Mouse (Mus musculus): ENCODE results near the gene Tsen54.
A peak's percentile ranks its signal among the peaks of the same experiment; 100 is the strongest.
"Not testable (repeated sequence)": the region's sequence is repeated elsewhere in the genome, so short reads cannot be mapped to it uniquely, and the experiment has no call there.

Tsen54 gene

GRCm38 (mm10) chr11:115830550-115831325, 16.2 kb downstream of the Tsen54 start:
- DNase-seq (ENCODE audit: low spot score), result no peak

- no peak for DNase-seq (ENCODE audit: low spot score)
Measured at GRCm38 (mm10) chr11:115831518-115831917, 17.0 kb downstream of the Tsen54 start.

DNA sequence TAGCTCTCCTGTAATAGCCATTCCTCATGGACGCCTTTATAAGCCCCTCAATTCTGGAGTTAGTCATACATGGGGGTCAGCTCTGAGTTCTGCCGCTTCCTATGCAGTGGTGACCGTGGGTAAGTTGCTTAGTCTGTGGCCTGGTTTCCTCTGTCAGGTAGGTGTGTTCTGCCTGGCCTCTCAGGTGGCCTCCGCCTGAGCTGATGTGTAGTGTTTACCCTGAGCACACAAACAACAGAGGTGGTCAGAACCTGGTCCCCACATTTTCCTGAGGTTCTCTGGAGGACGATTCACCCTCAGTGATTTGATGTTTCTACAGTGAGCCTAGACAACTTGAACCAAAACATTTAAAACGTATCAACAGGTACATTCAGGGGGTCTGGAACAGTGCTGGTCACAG, 17.5 kb downstream of the Tsen54 start:
- no peak for DNase-seq (ENCODE audit: low spot score)

- peak; percentile 18 for DNase-seq (ENCODE audit: low spot score)
Measured at GRCm38 (mm10) chr11:115832523-115832922, 18.0 kb downstream of the Tsen54 start.

GRCm38 (mm10) chr11:115833021-115833513, 18.5 kb downstream of the Tsen54 start:
- peak; percentile 35 for DNase-seq (ENCODE audit: low spot score)

DNA sequence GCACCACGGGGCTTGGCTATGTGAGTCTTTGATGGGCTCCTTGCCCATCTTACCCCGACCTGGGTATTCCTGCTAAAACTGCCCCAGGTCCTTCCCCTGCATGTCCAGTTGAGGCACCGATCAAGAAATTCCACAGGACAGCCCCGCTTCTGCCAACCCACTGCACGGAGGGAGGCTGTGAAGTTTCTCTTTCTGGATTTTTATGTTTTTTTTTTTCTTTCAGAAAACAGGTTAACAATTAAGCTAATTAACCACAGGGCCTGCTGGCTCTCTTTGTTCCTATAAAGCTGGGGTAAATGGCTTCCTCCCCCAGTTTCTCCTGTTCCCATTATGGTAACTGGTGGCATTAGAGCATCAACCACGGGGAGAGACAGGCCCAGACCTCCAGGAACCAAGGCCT, 19.5 kb downstream of the Tsen54 start:
- DNase-seq (ENCODE audit: low spot score), result no peak

GRCm38 (mm10) chr11:115836656-115837395, 22.3 kb downstream of the Tsen54 start:
- no peak for DNase-seq (ENCODE audit: low spot score)

DNA sequence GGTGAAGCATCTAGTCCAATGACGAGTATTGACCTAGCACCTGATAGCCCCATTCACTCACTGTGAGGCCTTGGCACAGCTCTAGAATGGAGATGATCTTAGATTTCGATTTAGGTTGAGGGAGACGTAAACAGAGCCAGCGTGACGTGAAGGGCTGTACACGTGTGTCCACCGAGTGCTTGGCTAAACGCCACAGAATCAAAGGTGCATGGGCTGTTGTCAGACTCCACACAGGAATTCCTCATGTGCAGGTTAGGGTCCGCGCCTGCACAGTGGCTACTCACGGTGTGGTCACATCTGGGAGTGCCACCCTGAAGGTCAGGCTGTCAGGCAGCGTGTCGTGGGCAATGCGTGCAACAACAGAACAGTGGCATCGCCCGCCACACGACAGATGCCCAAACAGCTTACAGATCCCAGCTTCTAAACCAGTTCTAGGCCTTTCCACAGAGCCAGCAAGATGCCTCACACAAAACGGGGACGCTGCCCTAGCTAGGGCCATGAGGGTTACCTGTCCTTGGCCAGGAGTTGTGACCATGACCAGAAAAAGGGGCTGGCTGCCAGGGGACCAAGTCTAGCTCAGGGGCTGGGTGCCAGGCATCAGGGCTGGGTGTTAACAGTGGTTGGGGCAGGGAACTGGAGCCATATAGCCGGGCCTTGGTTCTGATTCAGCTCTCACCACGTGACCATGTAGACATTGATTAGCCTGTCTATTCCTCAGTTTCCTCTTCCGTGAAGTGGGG, 23.3 kb downstream of the Tsen54 start:
- DNase-seq (ENCODE audit: low spot score), result no peak

GRCm38 (mm10) chr11:115838895-115839311, 24.4 kb downstream of the Tsen54 start:
- no peak for DNase-seq (ENCODE audit: low spot score)

DNA sequence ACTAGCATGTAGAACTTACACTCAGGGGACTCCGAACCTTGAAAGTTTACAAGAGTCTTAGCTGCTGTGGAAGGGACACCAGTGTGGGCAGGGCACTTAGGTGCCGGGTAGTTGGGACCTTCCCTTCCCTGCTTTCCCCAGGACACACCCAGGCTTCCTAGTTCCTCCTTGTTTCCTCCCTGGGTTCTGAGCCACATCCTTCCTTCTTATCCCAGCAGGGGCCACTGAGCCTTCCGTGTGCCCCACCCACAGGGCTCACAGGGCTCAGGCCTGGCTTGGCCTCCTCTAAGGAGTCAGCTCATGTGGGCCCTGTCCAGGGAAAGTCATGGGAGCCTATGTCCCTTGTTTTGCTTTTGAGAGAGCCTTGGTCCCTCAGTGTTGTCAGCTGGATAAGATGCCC, 25.2 kb downstream of the Tsen54 start:
- DNase-seq (ENCODE audit: low spot score), result no peak

GRCm38 (mm10) chr11:115841044-115841443, 26.5 kb downstream of the Tsen54 start:
- no peak for DNase-seq (ENCODE audit: low spot score)

DNA sequence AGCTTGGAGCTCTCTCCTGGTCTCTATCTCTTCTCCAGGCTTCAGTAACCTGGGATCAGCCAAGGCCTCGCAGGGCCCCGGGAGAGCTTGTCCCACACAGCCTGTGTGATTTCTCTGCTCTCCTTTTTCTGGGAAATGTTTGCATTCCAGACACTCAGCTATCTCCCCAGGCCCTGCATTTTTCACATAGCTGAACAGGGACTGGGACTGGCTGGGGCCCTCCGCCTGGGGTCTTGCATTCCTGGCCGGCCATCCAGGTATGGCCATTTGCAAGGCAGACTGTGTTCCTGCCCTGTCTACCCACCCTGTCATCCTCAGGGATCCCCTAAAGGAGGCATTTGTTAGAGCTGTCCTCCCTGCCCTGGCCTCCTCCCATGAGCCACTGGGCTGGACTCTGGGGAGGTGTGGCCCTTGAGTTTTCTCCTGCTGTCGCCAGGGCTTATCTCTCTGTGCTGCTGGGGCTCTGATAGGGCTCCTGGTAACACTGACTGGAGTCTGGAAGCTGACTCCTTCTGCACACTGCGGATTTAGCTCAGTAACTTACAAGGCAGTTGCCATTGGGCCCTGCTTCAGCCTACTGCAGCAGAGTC, 27.5 kb downstream of the Tsen54 start:
- no peak for DNase-seq (ENCODE audit: low spot score)

- no peak for DNase-seq (ENCODE audit: low spot score)
Measured at GRCm38 (mm10) chr11:115843141-115843890, 28.8 kb downstream of the Tsen54 start.

DNA sequence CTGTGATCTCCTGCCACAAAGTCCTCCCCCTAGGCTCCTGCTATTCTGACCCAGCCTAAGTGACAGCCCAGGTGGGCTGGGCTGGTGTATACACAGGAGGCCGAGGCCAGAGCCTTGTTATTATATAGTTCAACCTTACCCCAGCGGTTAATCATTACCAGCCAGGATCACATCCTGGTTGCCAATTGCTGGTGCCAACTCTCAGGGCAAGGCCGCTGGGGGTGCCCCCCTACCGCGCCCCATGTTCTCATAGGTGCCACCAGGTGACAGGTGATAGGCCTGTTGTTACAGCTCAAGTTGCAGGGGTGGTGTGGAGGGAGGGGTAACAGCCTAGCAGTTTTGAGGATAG, 29.3 kb downstream of the Tsen54 start:
- DNase-seq (ENCODE audit: low spot score), result no peak

DNA sequence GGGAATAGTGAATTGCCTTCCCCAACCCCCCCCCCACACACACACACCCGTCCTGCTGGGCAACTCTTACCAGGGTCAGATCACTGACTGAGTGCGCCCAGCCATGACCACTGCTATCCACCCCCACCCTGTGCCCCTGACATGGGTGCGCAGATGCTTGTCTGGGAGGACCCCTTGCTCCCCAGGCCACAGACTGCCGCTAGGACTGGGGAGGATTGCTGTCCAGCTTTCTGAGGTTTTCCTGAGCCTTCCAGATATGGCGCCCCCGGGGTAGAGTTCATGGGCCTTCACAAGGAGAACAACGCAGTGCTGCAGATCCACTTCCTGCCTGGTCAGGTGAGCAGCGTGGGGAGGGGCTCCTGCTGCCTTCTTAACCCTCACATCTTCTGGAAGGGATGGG, 29.7 kb downstream of the Tsen54 start:
- no peak for DNase-seq (ENCODE audit: low spot score)

- DNase-seq (ENCODE audit: low spot score), result no peak
Measured at GRCm38 (mm10) chr11:115845819-115846218, 31.3 kb downstream of the Tsen54 start.

DNA sequence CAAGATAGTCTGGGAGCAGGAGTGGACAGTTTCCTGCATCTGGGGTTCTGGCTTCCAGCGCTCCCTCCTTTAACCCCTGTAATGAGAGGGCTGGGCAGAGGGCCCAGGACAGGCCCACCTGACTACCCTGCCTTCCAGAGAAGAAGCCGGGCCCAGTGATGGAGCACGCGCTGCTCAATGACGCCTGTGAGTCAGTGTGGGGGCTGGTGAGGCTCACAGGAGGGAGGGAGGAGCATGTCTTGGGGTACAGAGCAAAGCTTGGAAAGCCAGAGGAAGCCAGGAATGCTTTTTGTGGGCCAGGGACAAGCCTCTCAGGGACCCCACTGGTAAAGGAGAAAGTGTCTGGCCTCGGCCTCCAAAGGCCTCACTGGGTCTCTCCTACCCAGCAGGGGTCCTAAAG, 40.1 kb downstream of the Tsen54 start:
- DNase-seq (ENCODE audit: low spot score), result no peak

DNA sequence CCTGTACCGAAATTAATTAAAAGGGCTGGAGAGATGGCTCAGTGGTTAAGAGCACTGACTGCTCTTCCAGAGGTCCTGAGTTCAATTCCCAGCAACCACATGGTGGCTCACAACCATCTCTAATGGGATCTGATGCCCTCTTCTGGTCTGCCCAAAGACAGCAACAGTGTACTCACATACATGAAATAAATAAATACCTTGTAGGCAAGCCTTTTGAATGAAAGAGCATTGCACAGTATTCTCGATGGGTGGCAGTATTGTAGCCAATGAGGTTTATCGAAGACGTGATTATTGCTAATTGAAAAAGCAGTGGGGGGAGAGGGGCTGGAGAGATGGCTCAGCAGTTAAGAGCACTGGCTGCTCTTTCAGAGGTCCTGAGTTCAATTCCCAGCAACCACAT, 42.6 kb downstream of the Tsen54 start:
- not testable (repeated sequence) for DNase-seq (ENCODE audit: low spot score)

- DNase-seq (ENCODE audit: low spot score), result no peak
Measured at GRCm38 (mm10) chr11:115857936-115858335, 43.4 kb downstream of the Tsen54 start.

DNA sequence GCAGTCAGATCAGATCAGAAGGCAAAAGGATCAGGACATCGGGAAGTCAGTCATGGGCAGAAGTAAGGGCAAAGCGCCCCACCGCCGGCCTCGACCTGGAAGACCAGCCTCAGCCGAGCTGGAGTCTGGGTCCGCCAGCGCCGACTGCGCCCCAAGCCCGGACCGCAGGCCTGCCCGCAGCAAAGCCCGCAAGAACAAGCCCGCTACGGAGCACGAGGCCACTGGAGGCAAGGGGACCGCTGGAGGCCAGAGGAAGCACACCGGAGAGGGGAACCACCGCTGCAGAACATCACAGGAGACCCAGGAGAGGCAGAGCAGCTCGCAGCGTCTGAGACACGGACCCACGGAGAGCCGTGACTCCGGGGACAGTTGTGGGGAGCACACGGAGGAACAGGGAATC, 43.8 kb downstream of the Tsen54 start, which contains the start of gene Myo15b:
Myo15b (plus strand) TSS at position 53 of the 400 bp plus-strand sequence.
- DNase-seq (ENCODE audit: low spot score), result no peak

DNA sequence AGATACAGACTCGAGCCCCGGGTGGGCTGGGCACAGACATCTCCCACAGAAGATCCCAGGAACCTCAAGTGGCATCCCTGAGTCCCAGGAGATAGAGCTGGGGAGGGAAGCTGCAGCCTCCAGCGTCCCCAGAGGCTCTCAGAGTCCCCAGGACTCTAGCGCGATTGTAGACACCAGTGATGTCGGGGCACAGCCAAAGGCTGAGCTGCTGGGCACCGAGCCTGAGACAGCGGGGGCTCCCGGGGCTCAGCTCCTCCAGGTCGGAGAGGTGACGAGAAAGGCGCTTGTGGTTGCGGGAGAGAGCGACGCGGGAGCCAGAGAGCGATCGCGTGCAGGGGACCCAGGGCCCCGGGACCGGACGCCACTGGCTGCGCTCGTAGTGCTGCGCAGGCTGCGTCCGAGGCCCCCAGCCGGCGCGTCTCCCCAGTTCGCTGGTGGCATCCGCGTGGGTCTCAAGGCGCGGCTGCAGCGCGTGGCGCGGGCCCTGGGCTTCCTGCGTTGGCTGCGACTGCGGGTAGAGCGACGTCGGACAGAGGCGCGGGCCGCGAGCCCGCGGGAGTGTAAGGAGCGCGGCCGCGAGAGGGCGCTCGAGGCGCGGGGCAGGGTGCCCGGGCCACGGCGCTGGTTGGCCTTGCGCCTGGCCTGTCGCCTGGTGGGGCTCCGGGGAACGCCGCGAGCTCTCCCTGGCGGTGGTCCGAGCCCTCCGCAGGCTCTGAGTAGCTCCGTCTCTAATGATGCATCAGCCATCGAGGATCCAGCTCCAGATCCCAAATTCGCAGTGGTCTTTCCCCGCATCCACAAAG, 44.8 kb downstream of the Tsen54 start:
- peak; percentile 92 for DNase-seq (ENCODE audit: low spot score)
